Mouse (Mus musculus) liver, embryonic 12.5 days (tissue): ENCODE measurements at regions not wholly inside any gene's neighbourhood (a gene's known extent, or its start where the extent isn't known, plus 50 kb on each side); places are given as distances from the start of the nearest gene placed in this dataset.

Source experiments
- ATAC-seq: fragments of 200-750 bp; cut with Nextera tagmentation; 2 replicates; pipeline ENCODE4 v1.8.0; 2017; ENCODE audit warnings: moderate number of reproducible peaks, mild to moderate bottlenecking, moderate library complexity
- H3K27ac ChIP-seq: fragments of 300-500 bp; sonication (generic); 2 replicates; pipeline ENCODE4 v1.5.1; 2016; ENCODE audit warnings: mild to moderate bottlenecking
- H3K27me3 ChIP-seq: fragments of 300-500 bp; sonication (generic); replicated peaks from 2 replicates; pipeline ENCODE4 v1.6.1; 2016; ENCODE audit warnings: mild to moderate bottlenecking, moderate library complexity
- H3K36me3 ChIP-seq: fragments of 300-500 bp; sonication (generic); 2 replicates; pipeline ENCODE4 v1.6.1; 2016; ENCODE audit warnings: mild to moderate bottlenecking, moderate library complexity
- H3K4me1 ChIP-seq: fragments of 300-500 bp; sonication (generic); 2 replicates; pipeline ENCODE4 v1.6.1; 2016
- H3K4me2 ChIP-seq: fragments of 300-500 bp; sonication (generic); 2 replicates; pipeline ENCODE4 v1.6.1; 2016; ENCODE audit warnings: mild to moderate bottlenecking, moderate library complexity
- H3K4me3 ChIP-seq: fragments of 300-500 bp; sonication (generic); 2 replicates; pipeline ENCODE4 v1.5.1; 2016; ENCODE audit warnings: mild to moderate bottlenecking, moderate library complexity
- H3K9ac ChIP-seq: fragments of 300-500 bp; sonication (generic); 2 replicates; pipeline ENCODE4 v1.6.1; 2016; ENCODE audit warnings: mild to moderate bottlenecking, moderate library complexity
- H3K9me3 ChIP-seq: fragments of 300-500 bp; sonication (generic); replicated peaks from 2 replicates; pipeline ENCODE4 v1.6.1; 2016; ENCODE audit warnings: mild to moderate bottlenecking, moderate library complexity
- WGBS: fragments of 180-500 bp; shearing (Covaris S2); methylation state at CpG from one replicate; pipeline ENCODE4 v1.1.7; 2016; ENCODE audit not compliant: insufficient replicate concordance; 5-methylcytosine and 5-hydroxymethylcytosine counted together

- H3K9me3 ChIP-seq: no peaks in the 10 kb centered on the region
- WGBS: 71% methylated on average over 7 of the region's 7 CpGs
- no peak overlapping the region for H3K9ac ChIP-seq
- ATAC-seq: no peak
- no peak overlapping the region for H3K4me3 ChIP-seq
- no peaks in the 10 kb centered on the region for H3K4me1 ChIP-seq
- no peak overlapping the region for H3K4me2 ChIP-seq
- no peaks in the 10 kb centered on the region for H3K27me3 ChIP-seq
- no peak overlapping the region for H3K27ac ChIP-seq
- no peaks in the 10 kb centered on the region for H3K36me3 ChIP-seq
Observed at GRCm38 (mm10) chr3:51083583-51083982, 140.7 kb upstream of the Noct start.

- Histone ChIP-seq H3K36me3 (no peaks in the 10 kb centered on the region), H3K4me2 (no peak overlapping the region), H3K9me3 (no peaks in the 10 kb centered on the region), H3K27me3 (no peaks in the 10 kb centered on the region), H3K27ac (no peak overlapping the region), H3K9ac (no peak overlapping the region), H3K4me1 (no peaks in the 10 kb centered on the region), H3K4me3 (no peak overlapping the region)
- ATAC-seq: no peak
- whole genome bisulfite sequencing: 58% methylated on average over 10 of the region's 10 CpGs
Observed at GRCm38 (mm10) chr3:51086441-51086849, 137.8 kb upstream of the Noct start.

DNA sequence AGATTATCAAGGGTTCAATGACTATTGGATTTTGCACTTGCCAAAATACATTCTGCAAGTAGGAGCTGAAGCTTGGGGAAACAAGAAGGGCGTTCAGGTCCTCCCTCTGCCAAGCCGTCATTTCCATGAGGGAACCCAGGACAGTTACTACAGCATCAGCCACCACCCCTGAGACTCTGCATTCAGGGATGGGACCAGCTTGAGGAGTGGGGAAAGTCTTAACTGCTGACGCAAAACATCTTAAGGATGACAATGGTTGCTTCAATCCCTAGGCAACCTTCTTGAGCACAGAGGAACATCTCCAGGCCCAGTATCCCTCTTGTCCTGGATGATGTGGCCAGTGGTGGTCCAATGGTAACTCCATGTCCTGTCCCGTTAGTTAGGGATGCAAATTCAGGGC is 137.2 kb upstream of the Noct start:
- Histone ChIP-seq H3K9me3 (no peaks in the 10 kb centered on the region), H3K27me3 (no peaks in the 10 kb centered on the region), H3K4me1 (no peaks in the 10 kb centered on the region), H3K4me2 (no peak overlapping the region), H3K27ac (no peak overlapping the region), H3K36me3 (no peaks in the 10 kb centered on the region), H3K4me3 (no peak overlapping the region), H3K9ac (no peak overlapping the region)
- no peak for ATAC-seq
- WGBS: 63% methylated on average over 4 of the region's 4 CpGs

GRCm38 (mm10) chr3:51089036-51089669 is 135.1 kb upstream of the Noct start:
- Histone ChIP-seq H3K4me3 (no peak overlapping the region), H3K36me3 (no peaks in the 10 kb centered on the region), H3K9me3 (no peaks in the 10 kb centered on the region), H3K27ac (no peak overlapping the region), H3K4me2 (no peak overlapping the region), H3K27me3 (no peaks in the 10 kb centered on the region), H3K4me1 (no peaks in the 10 kb centered on the region), H3K9ac (no peak overlapping the region)
- no peak for ATAC-seq
- 75% methylated on average over 10 of the region's 10 CpGs for WGBS

- no peak for ATAC-seq
- Histone ChIP-seq H3K9ac (no peak overlapping the region), H3K4me3 (no peak overlapping the region), H3K9me3 (no peaks in the 10 kb centered on the region), H3K27me3 (no peaks in the 10 kb centered on the region), H3K36me3 (no peaks in the 10 kb centered on the region), H3K4me2 (no peak overlapping the region), H3K27ac (no peak overlapping the region), H3K4me1 (no peaks in the 10 kb centered on the region)
- WGBS: 73% methylated on average over 4 of the region's 4 CpGs
Observed at GRCm38 (mm10) chr3:51091478-51091877, 132.8 kb upstream of the Noct start.

GRCm38 (mm10) chr3:51092079-51093028 is 131.9 kb upstream of the Noct start:
- H3K27me3 ChIP-seq: no peaks in the 10 kb centered on the region
- H3K36me3 ChIP-seq: no peaks in the 10 kb centered on the region
- WGBS: 59% methylated on average over 12 of the region's 12 CpGs
- no peaks in the 10 kb centered on the region for H3K9me3 ChIP-seq
- H3K4me2 ChIP-seq: no peak overlapping the region
- H3K27ac ChIP-seq: no peak overlapping the region
- H3K9ac ChIP-seq: no peak overlapping the region
- H3K4me3 ChIP-seq: no peak overlapping the region
- ATAC-seq: no peak
- H3K4me1 ChIP-seq: no peaks in the 10 kb centered on the region

DNA sequence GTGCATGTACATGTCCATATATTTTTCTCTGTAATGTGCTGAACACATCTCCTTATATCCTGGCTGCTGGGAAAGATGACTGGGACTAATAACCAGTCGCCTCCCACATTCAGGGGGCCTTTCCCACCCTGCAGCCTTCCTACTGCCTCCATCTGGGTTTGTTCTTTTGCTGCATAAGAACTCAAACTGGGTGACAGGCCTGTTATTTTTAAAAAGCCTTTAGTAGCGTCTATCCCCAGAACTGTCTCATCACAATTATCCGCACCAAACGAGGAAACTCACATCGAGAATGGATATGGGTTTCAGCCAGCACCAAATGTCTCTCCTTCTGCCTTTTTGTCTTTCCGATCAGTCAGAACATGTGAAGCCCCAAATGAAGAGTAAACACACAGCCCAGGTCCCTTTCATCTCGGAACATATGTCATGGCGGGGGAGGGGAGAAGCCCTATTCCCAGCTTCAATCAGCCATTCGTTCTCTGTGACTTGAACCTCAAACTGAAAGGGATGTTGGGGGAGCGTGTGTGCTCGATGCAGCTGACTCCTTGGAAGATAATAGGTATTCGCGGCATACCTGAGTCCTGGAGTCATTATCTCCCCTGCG is 128.3 kb upstream of the Noct start:
- no peaks in the 10 kb centered on the region for H3K36me3 ChIP-seq
- H3K4me3 ChIP-seq: no peak overlapping the region
- H3K27ac ChIP-seq: no peak overlapping the region
- no peaks in the 10 kb centered on the region for H3K4me1 ChIP-seq
- no peaks in the 10 kb centered on the region for H3K27me3 ChIP-seq
- H3K9ac ChIP-seq: no peak overlapping the region
- no peaks in the 10 kb centered on the region for H3K9me3 ChIP-seq
- ATAC-seq: no peak
- H3K4me2 ChIP-seq: no peak overlapping the region
- 48% methylated on average over 14 of the region's 14 CpGs for WGBS

GRCm38 (mm10) chr3:51096545-51096944 is 127.7 kb upstream of the Noct start:
- Histone ChIP-seq H3K4me2 (no peak overlapping the region), H3K4me1 (no peaks in the 10 kb centered on the region), H3K9ac (no peak overlapping the region), H3K36me3 (no peaks in the 10 kb centered on the region), H3K27me3 (no peaks in the 10 kb centered on the region), H3K4me3 (no peak overlapping the region), H3K9me3 (no peaks in the 10 kb centered on the region), H3K27ac (no peak overlapping the region)
- 51% methylated on average over 6 of the region's 6 CpGs for WGBS
- no peak for ATAC-seq

- Histone ChIP-seq H3K36me3 (no peaks in the 10 kb centered on the region), H3K9me3 (no peaks in the 10 kb centered on the region), H3K4me3 (no peak overlapping the region), H3K4me2 (no peak overlapping the region), H3K27ac (no peak overlapping the region), H3K4me1 (no peaks in the 10 kb centered on the region), H3K9ac (no peak overlapping the region), H3K27me3 (no peaks in the 10 kb centered on the region)
- WGBS: 76% methylated on average over 10 of the region's 10 CpGs
- no peak for ATAC-seq
Observed at GRCm38 (mm10) chr3:51097362-51097761, 126.9 kb upstream of the Noct start.

GRCm38 (mm10) chr3:51099966-51100365 is 124.3 kb upstream of the Noct start:
- H3K9me3 ChIP-seq: no peaks in the 10 kb centered on the region
- no peak overlapping the region for H3K4me3 ChIP-seq
- no peaks in the 10 kb centered on the region for H3K36me3 ChIP-seq
- H3K4me1 ChIP-seq: no peaks in the 10 kb centered on the region
- H3K27ac ChIP-seq: no peak overlapping the region
- ATAC-seq: no peak
- H3K9ac ChIP-seq: no peak overlapping the region
- H3K4me2 ChIP-seq: no peak overlapping the region
- whole genome bisulfite sequencing: 81% methylated on average over 7 of the region's 7 CpGs
- no peaks in the 10 kb centered on the region for H3K27me3 ChIP-seq

- no peaks in the 10 kb centered on the region for H3K36me3 ChIP-seq
- no peak overlapping the region for H3K9ac ChIP-seq
- H3K4me3 ChIP-seq: no peak overlapping the region
- no peaks in the 10 kb centered on the region for H3K9me3 ChIP-seq
- no peak overlapping the region for H3K4me2 ChIP-seq
- no peak for ATAC-seq
- H3K27me3 ChIP-seq: no peaks in the 10 kb centered on the region
- 64% methylated on average over 12 of the region's 12 CpGs for WGBS
- no peak overlapping the region for H3K27ac ChIP-seq
- H3K4me1 ChIP-seq: no peaks in the 10 kb centered on the region
Observed at GRCm38 (mm10) chr3:51108639-51109202, 115.5 kb upstream of the Noct start.

DNA sequence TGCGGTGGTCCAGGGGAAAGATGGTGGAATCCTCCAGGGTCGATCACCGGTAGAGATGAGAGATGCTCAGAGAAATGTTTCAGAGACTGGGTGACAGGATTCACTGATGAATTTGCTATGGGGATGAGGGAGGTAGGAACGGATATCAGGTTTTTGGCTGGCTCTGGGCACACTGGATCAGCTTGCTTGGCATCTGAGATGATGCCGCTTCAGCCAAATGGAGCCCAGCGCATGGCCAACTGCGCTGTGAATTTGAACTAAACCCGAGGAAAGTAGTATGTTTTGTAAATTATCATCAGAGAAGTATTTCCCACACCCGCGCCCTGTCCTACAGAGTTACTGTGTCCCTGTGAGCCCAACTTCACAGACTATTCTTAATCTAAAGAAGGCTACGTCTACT is 113.0 kb upstream of the Noct start:
- H3K27ac ChIP-seq: no peak overlapping the region
- 80% methylated on average over 11 of the region's 11 CpGs for WGBS
- H3K27me3 ChIP-seq: no peaks in the 10 kb centered on the region
- no peak for ATAC-seq
- H3K4me2 ChIP-seq: no peak overlapping the region
- no peaks in the 10 kb centered on the region for H3K9me3 ChIP-seq
- H3K4me3 ChIP-seq: no peak overlapping the region
- H3K9ac ChIP-seq: no peak overlapping the region
- H3K4me1 ChIP-seq: no peaks in the 10 kb centered on the region
- H3K36me3 ChIP-seq: no peaks in the 10 kb centered on the region
